Mouse (Mus musculus): ENCODE measurements around the gene Cdh22.

Cdh22 gene

DNA sequence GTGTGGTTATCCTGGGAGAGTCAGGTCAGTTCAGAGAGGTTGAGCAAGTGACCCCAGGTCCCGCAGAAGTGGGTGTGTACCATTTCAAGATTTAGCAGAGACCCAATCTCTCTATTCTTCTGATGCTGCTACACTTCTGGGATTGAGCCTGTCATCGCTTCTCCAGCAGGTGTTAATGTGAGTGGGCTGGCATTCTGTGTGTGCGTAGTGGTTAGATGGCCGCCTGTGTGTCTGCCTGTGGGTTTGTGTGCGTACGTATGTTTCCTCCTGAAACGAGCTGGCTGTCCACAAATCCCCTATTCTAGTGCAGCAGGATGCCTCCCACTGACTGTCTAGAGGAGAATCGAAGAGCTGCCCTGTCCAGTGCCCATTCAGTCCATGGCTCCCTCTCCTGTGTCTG lies 156.6 kb downstream of the Cdh22 start:
- no peak for DNase-seq

DNA sequence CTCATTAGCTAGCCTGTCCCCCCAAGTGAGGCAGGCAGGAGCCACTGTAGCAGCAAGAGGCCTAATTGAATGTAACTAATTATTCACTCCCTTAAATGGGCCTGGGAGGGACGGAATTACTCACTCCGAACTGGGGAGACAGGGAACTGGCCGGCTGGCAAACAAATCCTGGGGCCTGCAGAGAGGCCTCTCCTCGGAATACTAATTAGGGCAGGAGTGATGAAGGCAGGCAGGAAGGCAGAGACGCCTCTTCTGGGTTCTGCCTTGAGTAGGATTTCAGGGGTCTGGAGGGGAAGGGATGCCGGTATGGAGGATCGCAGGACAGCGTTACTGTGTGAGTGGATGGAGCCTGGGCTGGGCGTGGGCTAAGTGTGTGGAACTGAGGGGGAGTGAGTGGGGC lies 157.6 kb downstream of the Cdh22 start:
- no peak for DNase-seq

DNA sequence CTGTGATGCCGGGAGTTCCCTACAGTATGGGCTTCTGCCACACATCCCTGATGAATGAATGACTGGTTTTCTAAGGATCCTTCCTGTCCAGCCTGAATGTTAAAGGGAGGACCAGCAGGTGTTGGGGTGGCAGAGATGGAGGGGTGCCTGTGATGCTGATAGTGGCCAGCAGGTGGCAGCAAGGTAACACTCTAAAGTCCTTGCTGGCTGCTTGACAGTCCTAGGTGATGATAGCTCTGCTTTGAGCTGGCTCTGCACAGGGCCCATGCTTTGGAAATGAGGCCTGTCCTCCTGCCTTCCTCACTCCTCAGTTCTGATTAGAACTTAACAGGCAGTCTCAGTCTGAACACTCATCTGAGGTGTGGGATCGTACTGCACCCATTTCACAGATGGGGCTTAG lies 159.7 kb downstream of the Cdh22 start:
- peak; percentile 61 to 81 for DNase-seq

DNA sequence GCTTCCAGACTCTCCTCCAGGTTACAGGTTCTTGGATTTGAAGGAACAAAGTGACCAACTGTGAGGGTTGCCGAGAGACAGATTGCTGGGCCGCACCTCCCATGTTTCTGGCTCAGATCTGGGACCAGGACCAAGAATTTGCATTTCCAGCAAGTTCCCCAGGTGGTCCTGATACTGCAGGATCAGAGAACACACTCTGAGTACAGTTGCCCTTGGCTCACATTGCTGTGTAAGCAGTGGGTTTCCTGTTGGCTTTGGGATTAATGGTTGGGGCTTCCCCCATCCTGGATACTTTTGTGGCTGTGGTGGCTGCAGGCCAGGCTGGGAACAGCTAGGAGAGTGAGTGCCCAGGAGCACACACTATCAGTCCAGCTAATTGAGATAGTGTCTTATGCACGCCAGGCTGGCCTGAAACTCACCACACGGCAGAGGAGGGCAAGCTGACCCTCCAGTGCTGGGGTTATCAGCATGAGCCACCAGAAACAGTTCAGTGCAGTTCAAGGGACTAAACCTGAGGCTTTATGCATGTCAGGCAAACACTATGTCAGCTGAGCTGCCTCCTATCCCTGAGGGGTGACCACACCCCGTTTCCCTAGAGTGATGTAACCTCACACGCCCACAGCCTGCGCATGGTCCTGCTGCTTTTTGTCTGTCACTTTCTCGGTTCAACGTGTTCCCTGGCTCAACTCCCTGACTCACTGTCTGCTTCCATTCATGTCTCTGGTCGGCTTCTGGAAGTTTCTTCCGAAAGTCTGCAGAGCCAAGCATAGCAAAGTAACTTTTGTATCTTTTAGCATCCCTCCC lies 160.4 kb downstream of the Cdh22 start:
- no peak for DNase-seq

- no peak for DNase-seq
Observed at GRCm38 (mm10) chr2:165073381-165073781, 161.3 kb downstream of the Cdh22 start.

GRCm38 (mm10) chr2:165070096-165070816 lies 164.4 kb downstream of the Cdh22 start:
- DNase-seq: peak in 1 of 2 experiments; percentile 49

DNA sequence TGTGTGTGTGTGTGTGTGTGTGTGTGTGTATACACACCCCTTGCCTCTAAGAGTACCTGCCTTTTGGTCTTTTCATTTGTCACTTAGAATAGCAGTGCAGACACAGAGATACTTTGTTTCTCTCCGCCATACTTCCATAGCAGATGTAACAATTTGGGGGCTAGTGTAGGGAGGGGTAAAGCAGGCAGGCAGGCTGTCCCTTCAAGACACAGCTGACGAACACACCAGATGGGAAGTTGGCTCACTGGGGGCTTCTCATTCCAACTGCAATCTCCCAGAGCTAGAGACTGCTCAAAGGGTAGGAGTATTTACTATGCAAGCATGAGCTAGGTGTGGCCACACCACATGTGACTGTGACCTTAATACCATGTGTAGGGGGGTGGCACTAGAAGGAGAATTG lies 165.8 kb downstream of the Cdh22 start:
- DNase-seq: no peak

- DNase-seq: no peak
Observed at GRCm38 (mm10) chr2:165064489-165064888, 170.2 kb downstream of the Cdh22 start.

- DNase-seq: peak in 1 of 2 experiments; percentile 27
Observed at GRCm38 (mm10) chr2:165061638-165062433, 172.8 kb downstream of the Cdh22 start.
